Mouse (Mus musculus): ENCODE data around the gene Mon2. TPM values are rescaled to one million over a fixed set of nuclear protein-coding genes. Genes with fewer than 3 reads are reported as not detected.

Mon2 gene
- total and polyA plus RNA-seq, 3 experiments, result 33.8 to 38.6 TPM; not detected in 1

- no peaks in the 10 kb centered on the region for H3K79me2 ChIP-seq (ENCODE audit: control insufficient read depth, insufficient read depth, low read length, poor library complexity)
- no peak overlapping the region for H3K4me3 ChIP-seq (ENCODE audit: control insufficient read depth in 1 of 2, insufficient read depth in 1 of 2, low read depth in 2 of 2, low read length in 2 of 2)
- H3K9me3 ChIP-seq (replicated peaks; ENCODE audit: insufficient read depth, low read length), result no peaks in the 10 kb centered on the region
- H3K27me3 ChIP-seq (ENCODE audit: control insufficient read depth in 1 of 2, insufficient read depth in 2 of 2, low read length in 2 of 2), result no peaks in the 10 kb centered on the region
- peak; percentile 17 for DNase-seq (ENCODE audit: low read depth, low spot score)
- no peak overlapping the region for H3K9ac ChIP-seq (ENCODE audit: control insufficient read depth, low read depth, low read length, poor library complexity, severe bottlenecking)
- TF ChIP-seq NELFE (IDR thresholded peaks at IDR 0.05; ENCODE audit: low read depth, low read length), result no peak
- no peak for TF ChIP-seq SMC3 (IDR thresholded peaks at IDR 0.05; ENCODE audit: low read depth, low read length)
- no peak for TF ChIP-seq E2F4 (IDR thresholded peaks at IDR 0.05; ENCODE audit: borderline replicate concordance, low read depth, low read length)
- no peak for TF ChIP-seq MXI1 (IDR thresholded peaks at IDR 0.05; ENCODE audit: low read depth, low read length)
- TF ChIP-seq ZMIZ1 (IDR thresholded peaks at IDR 0.05; ENCODE audit: low read depth, low read length), result no peak
- TF ChIP-seq MAX (IDR thresholded peaks at IDR 0.05; ENCODE audit: low read length), result no peak
- TF ChIP-seq POLR2AphosphoS2 (IDR thresholded peaks at IDR 0.05; ENCODE audit: low read length), result no peak
- TF ChIP-seq USF2 (IDR thresholded peaks at IDR 0.05; ENCODE audit: borderline replicate concordance in 1 of 2, insufficient read depth in 1 of 2, low read depth in 1 of 2, low read length in 2 of 2), result no peak
- no peak for TF ChIP-seq EP300 (IDR thresholded peaks at IDR 0.05; ENCODE audit: low read depth in 1 of 2, low read length in 2 of 2)
- no peak for TF ChIP-seq ETS1 (IDR thresholded peaks at IDR 0.05; ENCODE audit: low read depth, low read length)
- TF ChIP-seq MAZ (IDR thresholded peaks at IDR 0.05; ENCODE audit: low read depth, low read length), result no peak
- TF ChIP-seq UBTF (IDR thresholded peaks at IDR 0.05; ENCODE audit: borderline replicate concordance, insufficient read depth, low read depth, low read length), result no peak
- TF ChIP-seq HCFC1 (IDR thresholded peaks at IDR 0.05; ENCODE audit: low read depth, low read length), result no peak
- TF ChIP-seq GATA1 (IDR thresholded peaks at IDR 0.05; ENCODE audit: low read depth, low read length), result no peak
- TF ChIP-seq RCOR1 (IDR thresholded peaks at IDR 0.05; ENCODE audit: low read depth, low read length), result no peak
- H3K4me1 ChIP-seq (ENCODE audit: control insufficient read depth in 1 of 2, insufficient read depth in 2 of 2, low read length in 2 of 2), result peaks cover 0 to 6% of the 10 kb centered on the region in 2 experiments; a peak in 1 of 4 replicates
- H3K36me3 ChIP-seq (ENCODE audit: control insufficient read depth in 1 of 2, insufficient read depth in 2 of 2, low read length in 2 of 2), result peaks cover under 1 to 12% of the 10 kb centered on the region in 2 experiments
- H3K27ac ChIP-seq (ENCODE audit: control insufficient read depth, low read depth, low read length), result no peak overlapping the region
These were observed 71.6 kb downstream of the Mon2 start for GRCm38 (mm10) chr10:123004475-123005236.

GRCm38 (mm10) chr10:123001985-123002384, 74.3 kb downstream of the Mon2 start:
- Histone ChIP-seq H3K9ac (ENCODE audit: control insufficient read depth, low read depth, low read length, poor library complexity, severe bottlenecking) (no peak overlapping the region), H3K79me2 (ENCODE audit: control insufficient read depth, insufficient read depth, low read length, poor library complexity) (no peaks in the 10 kb centered on the region), H3K36me3 (ENCODE audit: control insufficient read depth in 1 of 2, insufficient read depth in 2 of 2, low read length in 2 of 2) (peaks cover 6% of the 10 kb centered on the region in 2 experiments), H3K4me1 (ENCODE audit: control insufficient read depth in 1 of 2, insufficient read depth in 2 of 2, low read length in 2 of 2) (peaks cover 0 to 3% of the 10 kb centered on the region in 2 experiments; a peak in 1 of 4 replicates), H3K27ac (ENCODE audit: control insufficient read depth, low read depth, low read length) (no peak overlapping the region), H3K4me3 (ENCODE audit: control insufficient read depth in 1 of 2, insufficient read depth in 1 of 2, low read depth in 2 of 2, low read length in 2 of 2) (no peak overlapping the region), H3K27me3 (ENCODE audit: control insufficient read depth in 1 of 2, insufficient read depth in 2 of 2, low read length in 2 of 2) (no peaks in the 10 kb centered on the region), H3K9me3 (replicated peaks; ENCODE audit: insufficient read depth, low read length) (no peaks in the 10 kb centered on the region)
- TF ChIP-seq ZNF384 (IDR thresholded peaks at IDR 0.05; ENCODE audit: low read depth, low read length) (peak; percentile 81), TCF12 (IDR thresholded peaks at IDR 0.05; ENCODE audit: low read depth, low read length) (no peak)
- no peak for DNase-seq (ENCODE audit: low read depth, low spot score)
